Mouse (Mus musculus): Measurements from ENCODE around the gene Hist1h2af.
"Not testable (repeated sequence)": the region's sequence is repeated elsewhere in the genome, so short reads cannot be mapped to it uniquely, and the experiment has no call there.

The Hist1h2af gene

DNA sequence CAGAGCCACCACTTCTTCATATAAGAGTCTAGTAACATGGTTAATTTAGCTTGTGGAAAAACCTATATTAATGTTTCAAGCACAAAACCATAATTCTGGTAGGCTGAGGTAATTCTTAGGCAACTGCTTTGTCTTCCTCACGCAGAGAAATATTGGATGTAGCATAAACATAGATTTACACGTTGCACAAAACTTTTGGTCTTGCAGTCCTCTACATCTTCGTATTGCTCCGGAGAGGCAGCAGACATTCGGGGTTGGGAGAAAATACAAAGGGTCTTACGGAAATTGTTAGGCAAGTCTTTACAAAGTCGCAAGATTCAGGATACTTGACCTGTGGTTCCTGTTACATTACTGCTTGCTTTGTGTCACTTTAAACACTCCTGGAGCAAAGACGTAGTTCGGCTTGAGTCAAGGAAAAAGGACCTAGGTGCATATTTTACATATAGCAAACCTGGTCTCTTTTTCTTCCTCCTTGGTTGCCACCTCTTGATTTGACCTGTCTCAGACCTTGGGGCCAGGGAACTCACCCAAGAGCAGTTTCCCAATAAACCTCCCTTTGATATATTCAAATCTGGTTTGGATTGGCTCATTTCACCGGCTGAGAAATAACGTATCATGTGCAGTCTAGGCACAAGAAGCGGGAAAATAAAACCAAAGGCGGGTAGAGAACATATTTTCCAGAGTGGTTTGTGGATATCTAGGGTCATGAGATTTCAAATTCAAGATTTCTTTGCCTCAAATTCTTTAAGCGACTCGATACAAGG, 844 bp downstream of the Hist1h2af start:
- CTCF ChIA-PET, result interaction anchor here (0.6 kb wide), 1 partner anchor 717 kb away, joined by 3 read pairs; no protein-coding TSS in a partner anchor

- CTCF ChIA-PET, result not testable (repeated sequence)
Measured at GRCm38 (mm10) chr13:23535137-23536075, 1.7 kb downstream of the Hist1h2af start, which contains the start of gene Hist1h3g. Gene Hist1h3g, plus strand, starts transcription at chr13:23535422.

GRCm38 (mm10) chr13:23536076-23536822, 2.5 kb downstream of the Hist1h2af start:
- CTCF ChIA-PET, result interaction anchor here (0.7 to 1.8 kb wide), 2 partner anchors 10 to 17 kb away, joined by 4 read pairs; partner anchors contain the start of gene Hist1h1d

DNA sequence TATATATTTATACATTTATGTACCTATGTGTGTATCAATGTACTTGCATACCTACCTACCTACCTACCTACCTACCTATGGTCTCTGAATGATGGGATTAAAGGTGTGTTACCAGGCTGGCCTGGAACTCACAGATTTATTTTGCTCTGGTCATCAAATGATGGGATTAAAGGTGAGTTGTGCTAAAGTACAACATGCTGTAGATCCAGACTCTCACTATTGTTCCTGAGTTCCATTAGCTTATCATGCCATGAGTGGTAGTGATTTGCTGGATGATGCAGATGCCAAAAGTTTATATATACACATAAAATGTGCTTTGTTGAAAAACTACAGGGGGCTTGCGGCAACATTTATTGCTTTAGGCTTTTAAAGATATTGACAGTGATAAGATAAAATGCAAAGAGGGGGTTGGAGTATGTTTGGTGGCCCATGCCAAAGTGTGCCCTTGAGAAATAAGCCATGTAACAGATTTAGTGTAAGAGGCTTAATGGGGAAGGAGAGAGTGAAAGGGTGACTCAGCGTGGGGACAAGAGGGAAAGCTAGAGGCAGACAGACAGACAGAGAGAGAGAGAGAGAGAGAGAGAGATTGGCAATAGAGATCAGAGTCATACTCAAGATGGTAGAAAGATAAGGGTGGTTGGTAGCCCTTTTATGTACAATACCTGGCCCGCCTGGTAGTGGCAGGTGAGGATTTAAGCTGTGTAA, 3.5 kb downstream of the Hist1h2af start:
- CTCF ChIA-PET, result interaction anchor here (0.7 to 1.8 kb wide), 2 partner anchors 9 to 16 kb away, joined by 4 read pairs; partner anchors contain the start of gene Hist1h1d

GRCm38 (mm10) chr13:23538249-23538648, 4.5 kb downstream of the Hist1h2af start:
- CTCF ChIA-PET, result interaction anchor here (1.8 kb wide), 1 partner anchor 15 kb away, joined by 4 read pairs; the partner anchor contains the start of gene Hist1h1d

DNA sequence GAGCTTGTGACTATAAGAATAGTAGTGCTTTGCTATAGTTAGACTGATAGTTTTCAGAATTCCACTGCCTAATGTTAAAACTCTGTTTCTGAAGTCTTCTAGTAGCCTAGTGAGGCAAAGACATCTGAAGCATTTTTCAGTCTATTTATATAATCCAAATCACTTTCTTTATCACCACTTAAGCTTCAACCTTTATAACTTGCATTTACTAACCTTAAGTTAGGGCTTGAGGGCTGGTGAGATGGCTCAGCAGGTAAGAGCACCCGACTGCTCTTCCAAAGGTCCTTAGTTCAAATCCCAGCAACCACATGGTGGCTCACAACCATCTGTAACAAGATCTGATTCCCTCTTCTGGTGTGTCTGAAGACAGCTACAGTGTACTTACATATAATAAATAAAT, 6.1 kb downstream of the Hist1h2af start:
- CTCF ChIA-PET, result interaction anchor here (0.8 kb wide), 1 partner anchor 103 kb away, joined by 3 read pairs; no protein-coding TSS in a partner anchor

DNA sequence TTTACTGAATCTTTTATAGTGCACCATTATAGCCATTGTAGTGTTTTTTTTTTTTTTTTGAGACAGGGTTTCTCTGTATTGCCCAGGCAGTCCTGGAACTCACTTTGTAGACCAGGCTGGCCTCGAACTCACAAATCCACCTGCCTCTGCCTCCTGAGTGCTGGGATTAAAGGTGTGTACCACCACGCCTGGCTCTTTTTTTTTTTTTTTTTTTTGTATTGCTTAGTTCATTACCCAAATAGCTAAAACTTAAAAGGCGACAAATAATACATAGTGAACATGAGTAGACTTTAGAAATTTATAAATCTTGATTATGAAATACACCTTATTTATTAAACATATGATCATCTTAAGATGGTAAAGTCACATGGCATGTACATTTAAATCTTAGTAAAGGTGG, 7.8 kb downstream of the Hist1h2af start:
- CTCF ChIA-PET, result interaction anchor here (0.6 to 0.7 kb wide), 2 partner anchors 24 to 109 kb away, joined by 3 to 5 read pairs; no protein-coding TSS in a partner anchor

- CTCF ChIA-PET, result interaction anchor here (0.6 kb wide), 1 partner anchor 109 kb away, joined by 3 read pairs; no protein-coding TSS in a partner anchor
Measured at GRCm38 (mm10) chr13:23542225-23542980, 8.7 kb downstream of the Hist1h2af start.

DNA sequence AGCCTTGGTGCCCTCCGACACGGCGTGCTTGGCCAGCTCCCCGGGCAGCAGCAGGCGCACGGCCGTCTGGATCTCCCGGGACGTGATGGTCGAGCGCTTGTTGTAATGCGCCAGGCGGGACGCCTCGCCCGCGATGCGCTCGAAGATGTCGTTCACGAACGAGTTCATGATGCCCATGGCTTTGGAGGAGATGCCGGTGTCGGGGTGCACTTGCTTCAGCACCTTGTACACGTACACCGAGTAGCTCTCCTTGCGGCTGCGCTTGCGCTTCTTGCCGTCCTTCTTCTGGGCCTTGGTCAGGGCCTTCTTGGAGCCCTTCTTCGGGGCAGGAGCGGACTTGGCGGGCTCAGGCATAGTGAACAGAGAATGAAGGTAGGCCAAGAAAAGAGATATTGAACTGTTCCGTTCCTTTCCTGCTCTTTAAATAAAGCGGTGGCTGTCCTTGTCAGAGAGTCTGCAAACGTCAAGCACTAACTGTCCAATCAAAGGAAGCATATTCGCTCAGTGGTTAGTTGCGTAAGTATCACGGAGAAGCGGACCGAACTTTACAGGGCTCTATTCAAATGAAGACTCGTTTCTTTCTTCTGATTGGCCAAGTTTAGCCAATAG, 9.4 kb downstream of the Hist1h2af start, which contains the start of gene Hist1h2bh:
Hist1h2bh (minus strand) TSS at position 394 of the 609 bp plus-strand sequence.
- CTCF ChIA-PET, result interaction anchor here (1.0 kb wide), 1 partner anchor 13 kb away, joined by 4 read pairs; no protein-coding TSS in a partner anchor

DNA sequence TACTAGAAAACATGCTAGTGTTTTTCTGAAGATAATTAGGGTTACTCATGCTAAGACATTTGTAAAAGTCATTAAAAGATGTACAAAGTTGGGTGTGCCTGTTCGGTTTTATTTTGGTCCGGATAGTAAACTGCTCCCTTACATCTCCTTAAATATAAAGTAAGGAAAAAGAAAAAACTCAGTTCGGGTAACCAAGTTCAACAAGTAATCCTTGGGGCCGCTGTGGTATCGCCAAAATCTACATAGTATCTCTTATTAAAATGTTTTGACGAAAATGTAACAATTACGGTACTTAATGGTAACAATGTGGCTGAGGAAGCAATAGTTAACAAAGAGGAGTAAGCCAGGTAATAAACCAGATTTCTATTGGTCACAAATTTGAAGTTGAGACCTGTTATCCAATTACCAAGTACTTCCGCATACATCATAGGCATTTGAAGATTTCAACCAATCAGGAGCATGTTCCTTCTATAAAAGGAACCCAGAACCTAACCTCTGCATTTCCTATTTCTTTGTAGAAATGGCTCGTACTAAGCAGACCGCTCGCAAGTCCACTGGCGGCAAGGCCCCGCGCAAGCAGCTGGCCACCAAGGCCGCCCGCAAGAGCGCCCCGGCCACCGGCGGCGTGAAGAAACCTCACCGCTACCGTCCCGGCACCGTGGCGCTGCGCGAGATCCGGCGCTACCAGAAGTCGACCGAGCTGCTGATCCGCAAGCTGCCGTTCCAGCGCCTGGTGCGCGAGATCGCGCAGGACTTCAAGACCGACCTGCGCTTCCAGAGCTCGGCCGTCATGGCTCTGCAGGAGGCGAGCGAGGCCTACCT, 10.5 kb downstream of the Hist1h2af start, which contains the start of gene Hist1h3f:
Hist1h3f (plus strand) TSS at position 88 of the 822 bp plus-strand sequence.
- CTCF ChIA-PET, result interaction anchor here (1.0 kb wide), 1 partner anchor 12 kb away, joined by 4 read pairs; no protein-coding TSS in a partner anchor

GRCm38 (mm10) chr13:23544787-23545120, 11.0 kb downstream of the Hist1h2af start:
- CTCF ChIA-PET, result not testable (repeated sequence)

- CTCF ChIA-PET, result no interaction called here
Measured at GRCm38 (mm10) chr13:23546694-23547093, 13.0 kb downstream of the Hist1h2af start.

DNA sequence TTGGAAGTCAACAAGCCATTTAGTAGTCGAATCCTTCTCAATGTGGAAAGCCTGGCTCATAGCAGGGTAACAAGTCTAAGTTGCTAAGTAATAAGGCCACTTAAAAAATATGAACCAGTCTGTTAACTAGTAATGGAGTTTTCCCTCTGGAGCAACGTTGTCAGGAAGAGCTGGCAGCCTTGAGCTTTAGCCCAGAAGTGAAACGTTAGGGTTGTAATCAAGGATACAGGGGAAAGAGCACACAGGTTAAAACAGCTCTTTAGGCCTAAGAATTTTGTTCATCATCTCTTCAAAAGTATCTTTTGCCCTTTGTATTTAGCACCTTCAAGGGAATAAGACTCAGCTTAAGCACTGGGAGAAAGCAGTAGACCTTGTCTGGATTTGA, 17.0 kb downstream of the Hist1h2af start:
- CTCF ChIA-PET, result interaction anchor here (0.8 kb wide), 1 partner anchor 16 kb away, joined by 4 read pairs; no protein-coding TSS in a partner anchor

- CTCF ChIA-PET, result interaction anchor here (0.7 to 0.8 kb wide), 2 partner anchors 16 to 1772 kb away, joined by 4 read pairs; no protein-coding TSS in a partner anchor
Measured at GRCm38 (mm10) chr13:23551146-23551834, 17.6 kb downstream of the Hist1h2af start, which contains the start of gene Hist1h4f. Gene Hist1h4f, minus strand, starts transcription at chr13:23551648.

GRCm38 (mm10) chr13:23551931-23552914, 18.5 kb downstream of the Hist1h2af start:
- CTCF ChIA-PET, result interaction anchor here (0.6 to 1.6 kb wide), 3 partner anchors 9 to 1773 kb away, joined by 3 to 4 read pairs (median 4); no protein-coding TSS in a partner anchor

DNA sequence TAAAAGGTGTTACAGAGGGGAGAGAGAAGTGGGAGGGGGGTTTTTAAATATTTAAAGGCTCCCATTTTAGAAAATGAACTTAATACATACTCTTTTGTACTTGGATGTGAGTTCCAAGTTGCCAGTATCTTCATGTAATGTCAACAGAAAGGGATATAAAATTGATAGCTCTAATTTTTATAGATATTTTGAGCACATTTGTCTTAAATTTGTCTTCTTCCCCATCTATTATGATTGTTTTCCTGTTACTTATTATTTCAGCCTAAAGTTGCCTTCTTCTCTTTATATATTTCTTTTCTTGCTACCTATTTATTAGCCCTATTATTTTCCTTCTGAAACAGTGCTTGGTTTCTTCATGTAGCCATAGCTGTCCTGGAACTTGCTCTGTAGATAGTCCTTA, 19.3 kb downstream of the Hist1h2af start, which contains the start of gene Hist1h1d:
Hist1h1d (plus strand) TSS at position 301 of the 400 bp plus-strand sequence.
- CTCF ChIA-PET, result interaction anchor here (1.6 kb wide), 1 partner anchor 15 kb away, joined by 4 read pairs; no protein-coding TSS in a partner anchor
